Comparison of ENCODE assay signal across 9 mouse cellular contexts in genomic region chr8:120472230-120472629, GRCm38 (mm10).
DNase-seq lines count a peak whose midpoint lies in the region; ATAC-seq and TF ChIP-seq lines count a peak whose summit lies in the region.
"Had no signal": no experiment of that assay in that cellular context is flagged by ENCODE, and none has a peak within 500 bp of the region (broad histone marks: within the 10 kb centered on the region; RNA-seq: fewer than 3 reads in every experiment).

No protein-coding gene starts in this region.

- no peak overlapping the region for H3K9ac ChIP-seq in heart, embryonic 14.5 days (ENCODE audit: low read length)
- no peak overlapping the region for H3K9ac ChIP-seq in heart, adult 2 months (ENCODE audit: low read depth, low read length)
- no peak overlapping the region for H3K9ac ChIP-seq in forebrain, embryonic 16.5 days (replicated peaks; ENCODE audit: low read depth, low read length)
- H3K9ac ChIP-seq in midbrain, embryonic 14.5 days (replicated peaks; ENCODE audit: low read length) = no peak overlapping the region
- H3K9ac ChIP-seq: limb, embryonic 12.5 days had no signal

- no peak for TF ChIP-seq EP300 in heart, adult 2 months (IDR thresholded peaks at IDR 0.05; ENCODE audit: insufficient read depth, low read depth, low read length)

- ATAC-seq in heart, embryonic 14.5 days (ENCODE audit: insufficient number of reproducible peaks, insufficient read depth, low FRiP score, low read depth) = no peak
- peak; percentile 39 for ATAC-seq in forebrain, embryonic 16.5 days
- ATAC-seq in midbrain, embryonic 14.5 days (ENCODE audit: low FRiP score, low TSS enrichment) = no peak
- no peak for ATAC-seq in erythroid progenitor cell, adult 5-6 weeks (replicated peaks; ENCODE audit: low FRiP score, poor library complexity, severe bottlenecking)

- no peak for TF ChIP-seq CTCF in heart, adult 2 months (IDR thresholded peaks at IDR 0.05)
- no peak for TF ChIP-seq CTCF in brain, embryonic 14.5 days (IDR thresholded peaks at IDR 0.05; ENCODE audit: borderline replicate concordance, extremely low read depth, insufficient read depth, insufficient read length)

- WGBS in heart, embryonic 14.5 days = 12% methylated on average over 16 of the region's 16 CpGs
- 69% methylated on average over 16 of the region's 16 CpGs for WGBS in heart, adult 2 months
- 29% methylated on average over 16 of the region's 16 CpGs for WGBS in forebrain, embryonic 16.5 days
- WGBS in midbrain, embryonic 14.5 days = 18% methylated on average over 16 of the region's 16 CpGs

- DNase-seq in heart, adult 2 months = no peak
- peak; percentile 77 for DNase-seq in brain, embryonic 14.5 days (ENCODE audit: low read depth)
- peak; percentile 69 for DNase-seq in midbrain, embryonic 14.5 days
- DNase-seq in gastrocnemius, postnatal 14 days = no peak
- DNase-seq in ovary, adult 18-20 months (ENCODE audit: low spot score) = no peak

- no peaks in the 10 kb centered on the region for H3K36me3 ChIP-seq in heart, embryonic 14.5 days (ENCODE audit: control insufficient read depth, insufficient read depth, low read length)
- H3K36me3 ChIP-seq in heart, adult 2 months (ENCODE audit: control insufficient read depth, insufficient read depth, low read length) = no peaks in the 10 kb centered on the region
- H3K36me3 ChIP-seq in forebrain, embryonic 16.5 days (ENCODE audit: control insufficient read depth, insufficient read depth) = no peaks in the 10 kb centered on the region
- no peaks in the 10 kb centered on the region for H3K36me3 ChIP-seq in midbrain, embryonic 14.5 days (ENCODE audit: control insufficient read depth, insufficient read depth, low read length)
- H3K36me3 ChIP-seq: limb, embryonic 12.5 days had no signal

- no peaks in the 10 kb centered on the region for H3K79me2 ChIP-seq in heart, adult 2 months (replicated peaks; ENCODE audit: control insufficient read depth, insufficient read depth, low read length)

- H3K4me3 ChIP-seq in heart, embryonic 14.5 days (ENCODE audit: control insufficient read depth in 1 of 2, insufficient read depth in 1 of 2, low read depth in 1 of 2, low read length in 2 of 2) = 0 out of 4 replicates have a peak overlapping the region, but pooled peaks of 1 of the 2 experiments have one; percentile 9
- H3K4me3 ChIP-seq in heart, adult 2 months = no peak overlapping the region
- H3K4me3 ChIP-seq in forebrain, embryonic 16.5 days (replicated peaks; ENCODE audit: low read length) = no peak overlapping the region
- no peak overlapping the region for H3K4me3 ChIP-seq in midbrain, embryonic 14.5 days (replicated peaks; ENCODE audit: low read depth, low read length)
- H3K4me3 ChIP-seq: limb, embryonic 12.5 days had no signal

- TF ChIP-seq POLR2A in heart, adult 2 months (IDR thresholded peaks at IDR 0.05; ENCODE audit: insufficient read depth, low read depth, low read length) = no peak
- TF ChIP-seq POLR2A in brain, embryonic 14.5 days (IDR thresholded peaks at IDR 0.05; ENCODE audit: borderline replicate concordance, extremely low read depth, insufficient read depth, insufficient read length, poor library complexity, severe bottlenecking) = no peak

- H3K27me3 ChIP-seq in heart, embryonic 14.5 days (ENCODE audit: control insufficient read depth, insufficient read depth, low read length) = no peaks in the 10 kb centered on the region
- H3K27me3 ChIP-seq in heart, adult 2 months (ENCODE audit: control insufficient read depth, insufficient read depth, low read length) = no peaks in the 10 kb centered on the region
- H3K27me3 ChIP-seq in forebrain, embryonic 16.5 days (replicated peaks; ENCODE audit: control insufficient read depth, insufficient read depth, low read length) = no peaks in the 10 kb centered on the region
- H3K27me3 ChIP-seq in midbrain, embryonic 14.5 days (ENCODE audit: control insufficient read depth, insufficient read depth, low read length) = no peaks in the 10 kb centered on the region

- H3K4me2 ChIP-seq in heart, embryonic 14.5 days (ENCODE audit: low read length) = peak overlapping the region; percentile 46
- peak overlapping the region; percentile 25 for H3K4me2 ChIP-seq in forebrain, embryonic 16.5 days (ENCODE audit: low read length)
- H3K4me2 ChIP-seq in midbrain, embryonic 14.5 days (ENCODE audit: low read length) = peak overlapping the region; percentile 0; the same call in 1 of the 2 replicates
- H3K4me2 ChIP-seq: limb, embryonic 12.5 days had no signal

- intact Hi-C loops in heart, adult 2 months (cut with DNase I) = no loop called here
- intact Hi-C loops in gastrocnemius, postnatal 14 days (cut with DNase I; ENCODE audit: low total_unique reads) = no loop called here

- no peaks in the 10 kb centered on the region for H3K9me3 ChIP-seq in heart, embryonic 14.5 days (ENCODE audit: control insufficient read depth, low read length)
- no peaks in the 10 kb centered on the region for H3K9me3 ChIP-seq in forebrain, embryonic 16.5 days (ENCODE audit: control insufficient read depth, low read length)
- no peaks in the 10 kb centered on the region for H3K9me3 ChIP-seq in midbrain, embryonic 14.5 days (ENCODE audit: control insufficient read depth, low read length)
- H3K9me3 ChIP-seq: limb, embryonic 12.5 days had no signal

- peaks cover 50 to 57% of the 10 kb centered on the region in 2 experiments for H3K4me1 ChIP-seq in heart, embryonic 14.5 days (ENCODE audit: control insufficient read depth in 2 of 2, insufficient read depth in 2 of 2, low read length in 2 of 2)
- peaks cover 18% of the 10 kb centered on the region for H3K4me1 ChIP-seq in heart, adult 2 months (ENCODE audit: control insufficient read depth, insufficient read depth, low read length)
- H3K4me1 ChIP-seq in forebrain, embryonic 16.5 days (replicated peaks; ENCODE audit: control insufficient read depth, insufficient read depth, low read length) = peaks cover 36% of the 10 kb centered on the region
- peaks cover 59% of the 10 kb centered on the region for H3K4me1 ChIP-seq in midbrain, embryonic 14.5 days (ENCODE audit: control insufficient read depth, insufficient read depth, low read length)

- H3K27ac ChIP-seq in heart, embryonic 14.5 days (replicated peaks in 1 of 2; ENCODE audit: control insufficient read depth in 1 of 2, insufficient read depth in 1 of 2, low read depth in 2 of 2, low read length in 2 of 2) = peak overlapping the region; percentile 42 to 73; a peak in 3 of 4 replicates
- no peak overlapping the region for H3K27ac ChIP-seq in heart, adult 2 months
- H3K27ac ChIP-seq in forebrain, embryonic 16.5 days (ENCODE audit: low read length) = peak overlapping the region; percentile 87
- H3K27ac ChIP-seq in midbrain, embryonic 14.5 days (replicated peaks; ENCODE audit: low read depth, low read length) = peak overlapping the region; percentile 76
- H3K27ac ChIP-seq: limb, embryonic 12.5 days had no signal

Comparison
In these comparisons a context has a peak if more than half of its experiments do, and no peak if none do; other contexts are left out.
1. DNase-seq: peak in brain, embryonic 14.5 days (single experiment) and midbrain, embryonic 14.5 days (single experiment); none in heart, adult 2 months (0 of 2), gastrocnemius, postnatal 14 days (single experiment) and ovary, adult 18-20 months (single experiment).
2. Peak in every context shown above with its lines, with median percentiles within 50 percentile points of each other: H3K4me2 ChIP-seq.